Mouse (Mus musculus): ENCODE measurements around the gene Sfrp5.

Sfrp5 gene

GRCm38 (mm10) chr19:42197066-42197465, 5.0 kb downstream of the Sfrp5 start:
- DNase-seq, result peak; percentile 7

GRCm38 (mm10) chr19:42196378-42196777, 5.7 kb downstream of the Sfrp5 start:
- peak; percentile 57 for DNase-seq

- peak; percentile 18 for DNase-seq
These were observed 8.7 kb downstream of the Sfrp5 start for GRCm38 (mm10) chr19:42193311-42193710.

DNA sequence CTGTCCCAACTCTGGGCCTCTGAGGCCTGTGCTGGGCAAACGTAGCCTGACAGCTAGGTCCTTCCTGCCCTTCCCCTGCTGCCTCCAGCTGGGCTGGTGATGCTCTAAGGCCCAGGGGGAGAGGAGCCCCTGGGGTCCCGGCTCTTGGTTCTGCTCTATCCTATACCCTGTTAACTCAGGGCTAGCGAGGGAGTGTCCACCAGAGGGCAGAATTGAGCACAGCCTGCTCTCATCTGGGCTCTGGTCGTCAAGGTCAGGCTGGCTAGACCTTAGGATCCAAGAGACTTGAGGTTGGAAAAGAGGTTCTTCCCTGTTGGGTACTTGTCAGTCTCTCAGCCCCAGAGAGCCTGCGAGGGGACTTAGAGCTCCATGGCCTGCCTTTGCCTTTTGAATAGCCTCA, 11.6 kb downstream of the Sfrp5 start:
- DNase-seq, result peak; percentile 81

DNA sequence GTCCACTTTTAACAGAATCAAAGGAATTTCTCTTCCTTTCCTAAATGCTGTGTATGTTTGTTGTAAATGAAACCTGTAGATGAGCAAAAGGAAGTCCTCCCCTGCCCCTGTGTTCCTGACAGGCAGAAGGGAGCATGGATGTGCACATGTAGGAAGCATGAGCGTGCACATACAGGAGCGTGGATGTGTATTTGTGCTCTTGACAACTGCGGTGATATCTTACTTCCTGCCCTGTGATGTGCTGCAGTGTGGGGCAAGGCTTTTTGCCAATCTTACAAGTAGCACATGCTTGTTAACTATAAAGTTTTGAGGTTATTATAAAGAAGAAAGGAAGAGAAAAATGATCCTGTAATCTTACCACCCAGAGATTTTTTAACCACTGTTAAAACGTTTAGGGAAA, 12.3 kb downstream of the Sfrp5 start:
- DNase-seq, result no peak

GRCm38 (mm10) chr19:42182673-42183072, 19.4 kb downstream of the Sfrp5 start:
- DNase-seq, result no peak

GRCm38 (mm10) chr19:42179356-42179755, 22.7 kb downstream of the Sfrp5 start:
- DNase-seq, result peak; percentile 74

DNA sequence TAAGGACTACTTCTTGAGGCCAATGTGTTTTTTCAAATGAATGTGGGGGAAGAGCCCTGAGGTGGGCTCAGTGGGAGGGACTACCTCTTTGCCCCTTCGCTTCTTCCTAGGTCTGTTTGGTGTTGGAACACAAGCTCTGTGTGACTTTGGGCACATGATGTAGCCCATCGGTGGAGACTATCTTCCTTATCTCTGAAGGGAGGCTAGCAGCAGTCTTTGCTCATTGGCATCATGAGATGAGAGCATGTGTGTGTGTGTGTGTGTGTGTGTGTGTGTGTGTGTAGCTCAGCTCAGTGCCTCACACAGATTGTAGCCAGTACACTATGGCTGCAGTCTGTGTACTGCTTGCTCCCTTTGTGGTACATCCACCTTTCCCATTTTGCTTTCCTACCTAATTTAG, 24.6 kb downstream of the Sfrp5 start:
- DNase-seq, result no peak

GRCm38 (mm10) chr19:42176841-42177240, 25.2 kb downstream of the Sfrp5 start:
- peak; percentile 24 for DNase-seq

DNA sequence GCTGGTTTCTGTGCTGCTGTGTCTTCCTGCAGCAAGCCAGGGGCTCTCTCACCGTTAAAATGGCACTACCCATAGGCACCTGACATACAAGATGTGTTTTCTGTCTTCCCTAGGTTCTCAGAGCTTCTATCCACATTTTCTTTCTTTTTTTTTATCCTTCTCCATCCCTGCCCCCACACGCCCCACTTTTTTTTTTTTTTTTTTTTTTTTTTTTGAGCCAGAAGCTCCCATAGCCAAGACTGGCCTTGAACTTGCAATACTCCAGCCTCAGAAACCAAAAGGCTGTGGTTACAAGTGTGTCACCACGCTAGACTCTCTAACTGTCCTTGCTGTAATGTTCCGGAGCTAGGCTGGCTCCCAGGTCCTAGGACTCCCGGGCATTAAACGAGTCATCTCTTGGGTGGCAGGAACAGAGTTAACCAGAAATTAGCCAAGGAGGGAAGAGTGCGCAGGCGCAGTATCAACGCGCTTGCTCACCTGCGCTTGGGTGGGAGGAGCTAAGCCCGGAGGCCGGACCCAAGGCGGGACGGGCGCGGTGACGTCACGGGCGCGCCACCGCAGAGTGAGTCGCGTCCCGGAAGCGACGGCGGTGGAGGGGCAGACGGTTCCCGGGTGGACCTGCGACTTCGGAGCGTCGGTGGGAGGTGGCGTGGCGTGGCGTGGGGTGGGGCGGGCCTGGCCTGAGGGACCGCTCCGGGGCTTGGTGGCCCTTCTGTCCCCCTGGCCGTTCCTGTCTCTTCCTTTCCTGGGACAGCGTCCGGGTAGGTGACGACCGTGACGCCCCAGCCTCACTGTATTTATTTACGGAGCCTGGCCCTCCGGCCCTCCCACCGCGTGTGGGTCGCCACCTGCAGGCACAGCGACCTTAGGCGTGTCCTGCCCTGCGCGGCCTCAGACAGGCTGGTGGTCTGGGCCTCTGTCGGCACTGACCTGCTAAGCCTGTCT, 31.8 kb downstream of the Sfrp5 start:
- peak; percentile 96 for DNase-seq

DNA sequence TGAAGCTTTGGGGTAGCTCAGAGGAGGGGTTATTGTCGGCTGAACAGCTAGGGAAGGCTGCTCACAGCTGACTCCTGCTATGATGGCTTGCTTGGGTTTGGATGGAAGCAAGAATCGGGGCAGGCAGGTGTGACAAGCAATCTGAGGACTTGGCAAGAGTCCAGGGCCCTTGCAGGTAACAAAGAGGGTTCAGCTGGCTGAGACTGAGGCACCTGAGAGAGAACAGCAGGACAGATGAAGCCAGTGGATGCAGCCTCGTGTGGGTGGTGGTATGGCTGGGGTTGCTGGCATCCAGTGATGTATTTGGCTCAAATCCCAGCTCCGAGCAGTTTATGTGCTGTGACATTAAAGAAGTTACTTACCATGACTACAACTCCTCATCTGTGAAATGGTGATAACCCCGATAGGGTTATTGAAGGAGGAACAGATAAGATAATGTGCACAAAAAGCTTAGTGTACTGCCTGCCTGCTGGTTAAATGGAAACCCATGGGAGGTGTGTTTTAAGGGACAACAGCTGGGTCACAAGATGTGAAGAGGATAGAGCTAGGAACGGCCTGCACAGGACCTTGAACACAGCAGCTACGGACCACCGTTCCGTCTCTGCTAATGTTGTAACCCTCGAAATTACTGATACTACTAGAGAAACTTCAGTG, 32.6 kb downstream of the Sfrp5 start:
- no peak for DNase-seq

GRCm38 (mm10) chr19:42167489-42167888, 34.6 kb downstream of the Sfrp5 start:
- no peak for DNase-seq

DNA sequence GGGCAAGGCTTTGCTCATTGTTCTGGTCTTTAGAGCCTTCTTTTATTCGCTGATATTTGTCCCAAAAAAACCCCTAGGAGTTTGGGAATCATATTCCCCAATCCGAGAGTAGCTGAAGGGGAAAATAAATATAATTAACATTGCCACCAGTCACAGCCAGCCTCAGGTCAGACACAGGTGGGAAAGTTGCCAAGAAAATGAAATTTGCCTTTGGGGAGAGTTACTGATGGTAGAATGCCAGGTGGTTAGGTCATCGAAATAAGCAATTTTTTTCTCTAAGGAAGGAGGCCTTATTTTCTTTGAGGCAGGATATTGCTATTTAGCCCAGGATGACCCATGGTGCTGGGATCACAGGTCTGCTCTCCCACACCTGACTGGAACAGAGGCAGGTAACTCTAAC, 35.3 kb downstream of the Sfrp5 start:
- no peak for DNase-seq

DNA sequence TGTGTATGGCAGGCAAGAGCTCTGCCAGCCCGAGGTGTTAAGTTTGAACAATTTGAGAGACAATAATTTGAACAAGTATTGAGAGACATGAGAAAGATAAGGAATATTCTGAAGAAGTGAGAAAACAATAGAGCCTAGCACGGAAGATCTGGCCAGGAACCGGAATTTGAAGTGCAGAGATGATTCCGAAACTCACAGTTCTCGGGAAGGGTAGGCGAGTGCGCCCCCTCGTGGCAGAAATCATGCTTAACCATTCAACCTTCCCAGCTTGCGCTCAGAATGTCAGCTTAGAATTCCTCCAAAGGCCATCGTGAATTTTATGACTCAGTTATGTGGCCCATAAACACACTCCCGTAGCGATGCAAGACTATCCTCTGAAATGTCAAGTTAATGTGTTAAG, 35.9 kb downstream of the Sfrp5 start:
- DNase-seq, result peak; percentile 95

DNA sequence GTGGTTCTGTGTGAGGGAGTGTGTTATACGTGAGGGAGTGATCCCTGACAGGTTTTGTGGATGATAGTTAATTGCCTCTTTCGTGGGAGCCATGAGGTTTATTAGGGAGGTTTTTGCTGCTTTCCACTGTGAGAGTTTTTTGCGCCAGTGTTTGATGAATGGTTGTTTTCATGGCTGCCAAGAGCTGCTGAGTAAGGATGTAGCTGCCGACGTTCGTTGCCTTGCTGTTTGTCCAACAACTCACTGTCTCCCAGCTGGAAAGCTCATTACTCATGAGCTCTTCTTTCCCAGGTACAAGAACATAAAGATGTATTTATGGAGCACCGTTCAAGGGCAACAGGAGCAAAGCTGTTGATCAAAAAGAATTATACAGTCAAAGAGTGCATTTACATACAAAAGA, 37.9 kb downstream of the Sfrp5 start:
- no peak for DNase-seq

DNA sequence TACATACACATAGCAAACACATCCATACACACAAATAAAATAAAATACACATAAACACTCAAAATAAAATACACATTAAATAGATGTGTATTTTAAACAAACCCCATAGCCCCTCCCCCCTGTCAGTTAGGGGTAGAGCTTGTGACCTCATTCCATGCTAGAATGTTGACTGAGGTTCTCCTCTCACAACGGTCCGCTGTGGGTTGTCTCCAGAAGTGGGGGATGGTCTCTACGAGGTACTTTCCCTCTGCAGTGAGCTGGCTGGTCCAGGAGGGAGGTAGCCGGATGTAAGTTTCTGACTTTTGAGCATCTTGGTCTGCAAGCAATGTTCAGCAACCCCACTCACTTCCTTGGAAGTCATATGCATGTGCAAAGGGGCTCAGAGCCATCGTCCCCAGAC, 38.3 kb downstream of the Sfrp5 start, which contains the start of gene Zfyve27:
Gene Zfyve27 (plus strand): TSS at position 188 of the 400 bp plus-strand sequence.
- DNase-seq, result no peak

- DNase-seq, result no peak
These were observed 43.6 kb downstream of the Sfrp5 start for GRCm38 (mm10) chr19:42158246-42159017.

DNA sequence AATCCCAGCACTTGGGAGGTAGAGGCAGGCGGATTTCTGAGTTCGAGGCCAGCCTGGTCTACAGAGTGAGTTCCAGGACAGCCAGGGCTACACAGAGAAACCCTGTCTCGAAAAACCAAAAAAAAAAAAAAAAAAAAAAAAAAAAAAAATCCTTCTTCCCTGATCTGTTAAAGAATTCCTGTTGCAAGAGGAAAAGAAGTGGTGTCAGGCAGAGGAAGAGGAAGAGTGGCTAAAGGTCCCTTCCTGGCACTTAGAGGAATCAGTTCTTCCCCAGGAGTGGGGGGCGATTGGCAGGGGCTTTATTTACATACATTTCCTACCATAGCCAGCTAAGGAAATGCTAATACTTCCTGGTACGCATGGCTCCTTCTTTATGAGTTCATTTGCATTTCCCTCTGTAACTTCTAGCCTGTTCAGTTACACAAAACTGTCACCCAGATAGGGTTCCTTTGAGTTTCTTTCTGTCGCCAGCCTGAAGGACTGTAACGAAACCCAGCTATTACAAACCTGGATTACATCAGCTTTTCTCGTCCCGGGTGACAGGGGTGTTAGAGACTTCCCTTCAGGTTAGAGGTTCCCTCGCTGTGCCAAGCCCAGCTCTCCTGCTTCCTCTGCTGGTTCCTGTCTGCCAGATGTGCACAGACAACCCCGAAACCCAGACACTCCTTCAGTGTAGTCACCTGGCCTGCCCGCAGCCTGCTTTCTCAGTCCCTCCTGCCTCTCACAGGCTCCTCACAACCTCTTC, 44.4 kb downstream of the Sfrp5 start:
- no peak for DNase-seq

- DNase-seq, result peak; percentile 94
These were observed 50.1 kb downstream of the Sfrp5 start for GRCm38 (mm10) chr19:42151990-42152389.

DNA sequence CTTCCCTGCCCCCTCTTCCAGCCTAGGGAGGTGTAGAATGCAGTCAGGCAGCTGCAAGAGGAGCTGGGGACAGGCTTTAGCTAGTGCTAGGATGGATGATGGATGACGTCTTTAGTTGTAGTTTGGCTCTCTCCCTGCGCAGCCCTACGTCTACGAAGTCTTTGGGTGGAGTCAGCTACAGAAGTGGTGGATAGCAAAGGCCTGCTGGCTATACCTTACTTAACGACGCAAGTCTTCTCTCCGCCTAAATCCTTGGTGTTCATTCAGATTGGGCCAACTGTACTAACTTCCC, 53.5 kb downstream of the Sfrp5 start:
- DNase-seq, result no peak

All from lung, postnatal 36 days (tissue).